ENCODE assay signal across 15 mouse cellular contexts in the genomic region with DNA sequence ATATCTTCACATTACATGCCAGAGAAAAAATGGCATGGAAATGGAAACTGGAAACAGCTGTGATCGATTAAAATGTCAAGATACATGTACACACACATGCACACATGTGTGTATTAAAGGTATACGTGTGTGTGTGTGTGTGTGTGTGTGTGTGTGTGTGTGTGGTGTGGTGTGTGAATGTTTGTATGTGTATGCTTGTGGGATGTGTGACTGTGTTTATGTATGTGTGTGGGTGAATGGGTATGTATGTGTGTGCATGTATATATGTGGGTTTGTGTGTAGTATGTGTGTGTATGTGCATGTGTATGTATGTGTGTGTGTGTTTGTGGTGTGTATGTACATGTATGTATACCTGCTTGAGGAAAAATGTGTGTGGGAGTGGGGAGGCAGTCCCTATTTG.
A peak's percentile ranks its signal among the peaks of the same experiment; 100 is the strongest.
DNase-seq lines count a peak whose midpoint lies in the region; ATAC-seq and TF ChIP-seq lines count a peak whose summit lies in the region.
"Had no signal": no experiment of that assay in that cellular context is flagged by ENCODE, and none has a peak within 500 bp of the region (broad histone marks: within the 10 kb centered on the region; RNA-seq: fewer than 3 reads in every experiment).

No protein-coding gene starts in this region.

- WGBS in forebrain, embryonic 11.5 days: 68% methylated on average over 2 of the region's 2 CpGs
- 81% methylated on average over 2 of the region's 2 CpGs for WGBS in forebrain, embryonic 10.5 days
- 56% methylated on average over 2 of the region's 2 CpGs for WGBS in lung, embryonic 14.5 days
- 75% methylated on average over 2 of the region's 2 CpGs for WGBS in forebrain, embryonic 12.5 days
- 73% methylated on average over 2 of the region's 2 CpGs for WGBS in hindbrain, postnatal 0 days

- no peaks in the 10 kb centered on the region for H3K27me3 ChIP-seq in forebrain, embryonic 11.5 days (ENCODE audit: control insufficient read depth, insufficient read depth, low read length)
- no peaks in the 10 kb centered on the region for H3K27me3 ChIP-seq in forebrain, embryonic 10.5 days (ENCODE audit: poor library complexity, severe bottlenecking)
- H3K27me3 ChIP-seq in lung, embryonic 14.5 days (ENCODE audit: insufficient read depth, low read length): no peaks in the 10 kb centered on the region
- H3K27me3 ChIP-seq in forebrain, embryonic 12.5 days: no peaks in the 10 kb centered on the region
- no peaks in the 10 kb centered on the region for H3K27me3 ChIP-seq in hindbrain, postnatal 0 days (ENCODE audit: insufficient read depth, low read length)
- H3K27me3 ChIP-seq: liver, embryonic 12.5 days; megakaryocyte, embryonic 14.5 days had no signal

- no peaks in the 10 kb centered on the region for H3K36me3 ChIP-seq in forebrain, embryonic 11.5 days (ENCODE audit: control insufficient read depth, insufficient read depth, low read length)
- H3K36me3 ChIP-seq in forebrain, embryonic 10.5 days (replicated peaks): no peaks in the 10 kb centered on the region
- no peaks in the 10 kb centered on the region for H3K36me3 ChIP-seq in lung, embryonic 14.5 days (ENCODE audit: insufficient read depth)
- H3K36me3 ChIP-seq in forebrain, embryonic 12.5 days (replicated peaks): no peaks in the 10 kb centered on the region
- H3K36me3 ChIP-seq in hindbrain, postnatal 0 days (ENCODE audit: insufficient read depth, low read length): no peaks in the 10 kb centered on the region
- H3K36me3 ChIP-seq: embryonic facial prominence, embryonic 13.5 days; limb, embryonic 13.5 days; liver, embryonic 12.5 days had no signal

- no peak overlapping the region for H3K4me3 ChIP-seq in forebrain, embryonic 11.5 days (ENCODE audit: low read depth, low read length)
- no peak overlapping the region for H3K4me3 ChIP-seq in forebrain, embryonic 10.5 days
- no peak overlapping the region for H3K4me3 ChIP-seq in lung, embryonic 14.5 days (ENCODE audit: low read depth, low read length)
- H3K4me3 ChIP-seq in forebrain, embryonic 12.5 days (replicated peaks): no peak overlapping the region
- H3K4me3 ChIP-seq in hindbrain, postnatal 0 days (ENCODE audit: low read length): no peak overlapping the region
- H3K4me3 ChIP-seq: embryonic facial prominence, embryonic 13.5 days; erythroblast, embryonic 14.5 days; gastrocnemius, adult 2 months; layer of hippocampus, adult 2 months; limb, embryonic 13.5 days; liver, embryonic 12.5 days; megakaryocyte, embryonic 14.5 days had no signal

- no peak for TF ChIP-seq CTCF in lung, embryonic 14.5 days (IDR thresholded peaks at IDR 0.05; ENCODE audit: low read depth)
- no peak for TF ChIP-seq CTCF in hindbrain, postnatal 0 days (IDR thresholded peaks at IDR 0.05; ENCODE audit: low read depth)

- H3K4me2 ChIP-seq in forebrain, embryonic 11.5 days (ENCODE audit: low read depth, low read length, severe bottlenecking): no peak overlapping the region
- H3K4me2 ChIP-seq in lung, embryonic 14.5 days: no peak overlapping the region
- no peak overlapping the region for H3K4me2 ChIP-seq in forebrain, embryonic 12.5 days
- no peak overlapping the region for H3K4me2 ChIP-seq in hindbrain, postnatal 0 days (ENCODE audit: low read depth, low read length)
- H3K4me2 ChIP-seq: embryonic facial prominence, embryonic 13.5 days; limb, embryonic 13.5 days; liver, embryonic 12.5 days had no signal

- no peak for DNase-seq in forebrain, embryonic 11.5 days (ENCODE audit: low spot score)
- DNase-seq in forebrain, embryonic 10.5 days (ENCODE audit: extremely low spot score, low spot score): no peak
- no peak for DNase-seq in lung, embryonic 14.5 days
- no peak for DNase-seq in lung, postnatal 10 days
- DNase-seq in hindbrain, postnatal 0 days (ENCODE audit: low spot score): no peak
- no peak for DNase-seq in adipocyte (ENCODE audit: low spot score)

- H3K4me1 ChIP-seq in forebrain, embryonic 11.5 days (replicated peaks; ENCODE audit: control insufficient read depth, insufficient read depth, low read length): no peaks in the 10 kb centered on the region
- no peaks in the 10 kb centered on the region for H3K4me1 ChIP-seq in forebrain, embryonic 10.5 days
- no peaks in the 10 kb centered on the region for H3K4me1 ChIP-seq in lung, embryonic 14.5 days (ENCODE audit: insufficient read depth)
- H3K4me1 ChIP-seq in forebrain, embryonic 12.5 days: no peaks in the 10 kb centered on the region
- no peaks in the 10 kb centered on the region for H3K4me1 ChIP-seq in hindbrain, postnatal 0 days (ENCODE audit: insufficient read depth, low read length)
- H3K4me1 ChIP-seq: embryonic facial prominence, embryonic 13.5 days; limb, embryonic 13.5 days; liver, embryonic 12.5 days had no signal

- no peaks in the 10 kb centered on the region for H3K9me3 ChIP-seq in forebrain, embryonic 11.5 days (ENCODE audit: control insufficient read depth, low read length)
- H3K9me3 ChIP-seq in forebrain, embryonic 10.5 days: no peaks in the 10 kb centered on the region
- no peaks in the 10 kb centered on the region for H3K9me3 ChIP-seq in lung, embryonic 14.5 days (ENCODE audit: low read depth, low read length)
- H3K9me3 ChIP-seq in forebrain, embryonic 12.5 days: no peaks in the 10 kb centered on the region
- H3K9me3 ChIP-seq in hindbrain, postnatal 0 days (ENCODE audit: low read length): no peaks in the 10 kb centered on the region
- H3K9me3 ChIP-seq: embryonic facial prominence, embryonic 13.5 days; limb, embryonic 13.5 days; liver, embryonic 12.5 days; megakaryocyte, embryonic 14.5 days had no signal

- no peak overlapping the region for H3K27ac ChIP-seq in forebrain, embryonic 11.5 days (ENCODE audit: low read depth, low read length)
- H3K27ac ChIP-seq in forebrain, embryonic 10.5 days: no peak overlapping the region
- no peak overlapping the region for H3K27ac ChIP-seq in lung, embryonic 14.5 days (ENCODE audit: low read depth)
- no peak overlapping the region for H3K27ac ChIP-seq in forebrain, embryonic 12.5 days
- H3K27ac ChIP-seq in hindbrain, postnatal 0 days: no peak overlapping the region
- H3K27ac ChIP-seq: embryonic facial prominence, embryonic 13.5 days; gastrocnemius, adult 2 months; layer of hippocampus, adult 2 months; limb, embryonic 13.5 days; liver, embryonic 12.5 days had no signal

- peak; percentile 49 for ATAC-seq in forebrain, embryonic 11.5 days (replicated peaks; ENCODE audit: low FRiP score)
- ATAC-seq in lung, embryonic 14.5 days (ENCODE audit: insufficient read depth): peak; percentile 28; the same call in 1 of the 2 replicates
- peak; percentile 59 for ATAC-seq in forebrain, embryonic 12.5 days (ENCODE audit: low FRiP score)
- 0 out of 2 replicates have a peak, but pooled peaks have one; percentile 18 for ATAC-seq in hindbrain, postnatal 0 days
- no peak for ATAC-seq in monocyte, adult 5-6 weeks (replicated peaks; ENCODE audit: insufficient number of reproducible peaks, low FRiP score, low TSS enrichment, poor library complexity, severe bottlenecking)

- no peak overlapping the region for H3K9ac ChIP-seq in forebrain, embryonic 11.5 days (ENCODE audit: low read length)
- no peak overlapping the region for H3K9ac ChIP-seq in lung, embryonic 14.5 days
- H3K9ac ChIP-seq in forebrain, embryonic 12.5 days: no peak overlapping the region
- H3K9ac ChIP-seq in hindbrain, postnatal 0 days (replicated peaks; ENCODE audit: low read length): no peak overlapping the region
- H3K9ac ChIP-seq: embryonic facial prominence, embryonic 13.5 days; limb, embryonic 13.5 days; liver, embryonic 12.5 days had no signal
